Mouse (Mus musculus): ENCODE measurements around the gene Lrpap1.

- TF ChIP-seq POLR2A (IDR thresholded peaks at IDR 0.05; ENCODE audit: control insufficient read depth, low read depth, low read length) (no peak), CTCF (IDR thresholded peaks at IDR 0.05; ENCODE audit: control insufficient read depth, insufficient read depth, insufficient replicate concordance, low read depth, low read length) (no peak)
Measured at GRCm38 (mm10) chr5:35149939-35150338, 44.4 kb upstream of the Lrpap1 start.

Measured in testis, adult 2 months (tissue).